Mouse (Mus musculus): ENCODE measurements around the gene Rsad2.
"Not testable (repeated sequence)": the region's sequence is repeated elsewhere in the genome, so short reads cannot be mapped to it uniquely, and the experiment has no call there.

DNA sequence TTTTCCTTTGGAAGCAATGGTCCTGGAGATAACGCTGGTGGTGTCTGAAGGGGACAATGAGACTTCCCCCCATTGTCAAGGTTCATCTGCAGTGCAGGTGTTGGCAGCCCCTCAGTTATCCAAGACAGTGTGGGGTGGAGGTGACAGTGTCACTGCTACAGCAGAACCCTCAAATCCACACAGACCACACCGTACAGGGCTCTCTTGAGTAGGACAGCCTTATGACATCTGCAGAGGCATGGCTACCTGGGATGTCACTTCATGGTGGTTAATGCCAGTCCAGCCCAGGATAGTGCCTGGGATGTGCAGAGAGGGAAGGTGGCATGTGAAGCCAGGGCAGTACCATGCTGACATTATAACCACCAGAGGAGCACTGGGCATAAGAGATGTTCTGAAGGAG is 27.5 kb downstream of the Rsad2 start:
- not testable (repeated sequence) for TF ChIP-seq CTCF (IDR thresholded peaks at IDR 0.05; ENCODE audit: low read depth, low read length); GATA1 (IDR thresholded peaks at IDR 0.05; ENCODE audit: borderline replicate concordance, low read length); TAL1 (conservative IDR thresholded peaks at IDR 0.05; ENCODE audit: low read depth, low read length); GATA2 (IDR thresholded peaks at IDR 0.05; ENCODE audit: borderline replicate concordance, low read depth, low read length); POLR2AphosphoS5 (IDR thresholded peaks at IDR 0.05; ENCODE audit: insufficient replicate concordance, low read depth, low read length)

All from G1E (cell line).